Mouse (Mus musculus) c-Kit-positive CD71-negative TER-119-negative erythroid progenitor cells, embryonic 14.5 days (primary cell): ENCODE measurements at regions not wholly inside any gene's neighbourhood (a gene's known extent, or its start where the extent isn't known, plus 50 kb on each side); places are given as distances from the start of the nearest gene placed in this dataset.

Experiments
- DNase-seq: peaks from one replicate; pipeline ENCODE4 v3.0.0-alpha.2; 2013; ENCODE audit warnings: low read depth

- no peak for DNase-seq
Observed at GRCm38 (mm10) chr9:46457945-46458344, 138.2 kb upstream of the 4931429L15Rik start.

DNA sequence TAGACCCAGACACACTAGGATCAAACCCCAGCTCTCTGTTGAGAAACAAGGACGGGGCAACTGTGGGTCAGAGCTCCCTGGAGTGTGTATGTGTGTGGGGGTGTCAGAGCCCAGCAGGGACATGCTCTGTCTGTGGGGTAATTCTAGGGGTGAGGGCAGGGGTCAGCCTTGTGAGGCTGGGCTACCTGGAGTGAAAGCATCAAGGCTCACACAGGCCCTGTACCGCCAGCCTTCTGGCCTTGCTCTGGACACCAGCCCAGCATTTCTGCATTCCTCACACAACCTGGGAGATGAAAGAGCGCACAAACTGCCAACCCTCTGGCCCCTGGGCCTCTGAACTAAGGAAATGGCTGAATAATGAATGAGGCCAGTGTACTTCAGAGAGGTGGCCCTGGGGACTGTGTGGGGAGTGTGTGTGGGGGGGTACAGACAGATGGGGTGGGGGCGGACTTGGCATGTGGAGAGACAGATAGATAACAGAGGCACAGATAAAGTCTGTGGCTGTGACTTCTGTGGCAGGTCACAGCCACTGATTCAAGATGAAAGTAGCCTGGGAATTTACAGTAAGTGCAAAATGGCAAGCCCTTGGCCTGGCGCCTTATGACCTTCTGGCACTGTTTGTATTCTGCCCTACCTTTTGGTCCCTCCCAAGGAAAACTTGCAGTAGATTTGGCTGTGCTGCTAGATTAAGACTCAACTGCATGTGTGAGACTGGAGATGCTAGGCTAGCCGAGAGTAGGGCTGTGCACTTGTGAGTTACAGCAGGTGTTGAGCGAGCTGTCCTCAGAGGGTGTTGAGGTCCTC is 135.2 kb upstream of the 4931429L15Rik start:
- DNase-seq: no peak

DNA sequence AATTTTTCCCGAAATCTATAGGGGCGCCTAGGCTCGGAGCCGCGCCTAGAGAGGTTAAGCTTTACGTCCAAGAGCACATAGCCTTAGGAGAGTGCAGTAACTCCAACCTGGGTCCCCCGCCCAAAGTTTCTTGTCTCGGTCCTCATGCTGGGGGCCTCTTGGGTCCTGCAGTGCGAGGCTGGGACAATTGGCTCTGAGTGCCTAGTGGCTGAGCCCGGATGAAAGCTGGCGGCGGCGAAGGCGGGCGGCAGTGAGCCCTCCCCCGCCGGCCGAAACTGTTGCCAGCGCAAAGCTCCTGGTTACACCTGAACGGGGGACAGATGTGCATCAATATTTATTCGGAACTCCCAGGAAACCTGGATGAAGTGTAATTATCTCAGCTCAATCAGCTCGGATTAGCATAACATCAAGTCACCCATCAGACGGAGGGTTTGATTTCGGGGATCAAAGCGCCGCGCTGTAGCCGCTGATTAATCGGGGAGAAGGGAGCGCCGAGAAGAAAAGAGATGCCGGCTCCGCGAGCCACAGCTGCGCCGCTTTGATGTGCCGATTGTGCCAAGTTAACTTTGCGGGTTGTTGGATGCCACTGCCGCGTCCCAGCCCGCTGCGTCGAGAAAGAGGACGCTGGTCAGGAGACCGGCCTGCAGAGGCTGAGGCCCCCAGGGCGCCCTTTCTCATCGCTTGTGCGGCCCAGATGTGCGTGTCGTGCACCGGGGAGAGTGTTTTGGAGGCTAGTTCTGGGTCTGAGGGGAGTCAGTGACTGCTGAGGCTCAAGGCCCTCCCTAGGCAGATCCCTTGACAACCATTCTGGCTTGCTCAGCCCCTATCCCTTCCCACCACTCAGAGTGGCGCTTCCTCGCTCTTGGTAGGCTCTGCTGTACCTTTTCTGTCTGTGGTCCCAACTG is 123.7 kb upstream of the 4931429L15Rik start:
- no peak for DNase-seq

GRCm38 (mm10) chr9:46442739-46443181 is 123.0 kb upstream of the 4931429L15Rik start:
- DNase-seq: no peak

GRCm38 (mm10) chr9:46440226-46440625 is 120.4 kb upstream of the 4931429L15Rik start:
- DNase-seq: no peak

DNA sequence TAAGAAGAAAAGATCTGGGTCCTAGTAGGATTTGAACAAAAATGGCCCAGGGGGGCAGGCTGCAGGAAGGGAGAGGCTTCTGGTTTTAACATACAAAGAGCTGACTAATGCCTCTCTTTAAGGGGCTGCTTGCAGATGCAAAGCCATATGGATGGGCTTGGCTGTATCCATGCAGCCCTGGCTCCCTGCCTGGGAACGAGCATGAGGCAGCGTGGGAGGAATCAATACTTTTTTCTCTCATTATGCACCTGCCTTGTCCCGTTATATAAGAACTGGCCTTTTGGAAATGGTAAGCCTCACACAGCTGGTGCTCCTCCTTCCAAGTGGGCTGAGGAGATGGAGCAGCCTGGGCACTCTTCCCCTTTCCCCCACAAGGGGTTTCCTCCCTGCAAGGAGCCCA is 114.9 kb upstream of the 4931429L15Rik start:
- DNase-seq: no peak

DNA sequence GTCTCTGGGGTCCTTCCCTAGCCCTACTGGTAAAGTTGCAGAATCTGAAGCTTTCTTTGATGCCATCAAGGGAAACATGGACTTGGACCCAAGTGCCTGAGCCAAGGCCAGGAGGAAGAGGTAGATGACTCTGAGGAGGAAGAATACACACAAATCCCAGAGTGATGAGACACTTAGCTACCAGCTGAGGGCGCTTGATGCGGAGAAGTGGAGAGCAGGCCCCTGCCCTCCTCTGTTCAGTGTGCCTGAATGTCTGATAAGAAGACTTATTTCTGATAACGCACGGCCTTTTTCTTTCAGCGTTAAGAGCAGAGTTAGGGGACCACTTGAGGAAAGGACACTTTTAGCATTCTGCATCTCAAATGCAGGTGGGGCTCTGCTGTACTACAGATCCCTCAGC is 113.9 kb upstream of the 4931429L15Rik start:
- no peak for DNase-seq

GRCm38 (mm10) chr9:46431053-46431452 is 111.3 kb upstream of the 4931429L15Rik start:
- no peak for DNase-seq

DNA sequence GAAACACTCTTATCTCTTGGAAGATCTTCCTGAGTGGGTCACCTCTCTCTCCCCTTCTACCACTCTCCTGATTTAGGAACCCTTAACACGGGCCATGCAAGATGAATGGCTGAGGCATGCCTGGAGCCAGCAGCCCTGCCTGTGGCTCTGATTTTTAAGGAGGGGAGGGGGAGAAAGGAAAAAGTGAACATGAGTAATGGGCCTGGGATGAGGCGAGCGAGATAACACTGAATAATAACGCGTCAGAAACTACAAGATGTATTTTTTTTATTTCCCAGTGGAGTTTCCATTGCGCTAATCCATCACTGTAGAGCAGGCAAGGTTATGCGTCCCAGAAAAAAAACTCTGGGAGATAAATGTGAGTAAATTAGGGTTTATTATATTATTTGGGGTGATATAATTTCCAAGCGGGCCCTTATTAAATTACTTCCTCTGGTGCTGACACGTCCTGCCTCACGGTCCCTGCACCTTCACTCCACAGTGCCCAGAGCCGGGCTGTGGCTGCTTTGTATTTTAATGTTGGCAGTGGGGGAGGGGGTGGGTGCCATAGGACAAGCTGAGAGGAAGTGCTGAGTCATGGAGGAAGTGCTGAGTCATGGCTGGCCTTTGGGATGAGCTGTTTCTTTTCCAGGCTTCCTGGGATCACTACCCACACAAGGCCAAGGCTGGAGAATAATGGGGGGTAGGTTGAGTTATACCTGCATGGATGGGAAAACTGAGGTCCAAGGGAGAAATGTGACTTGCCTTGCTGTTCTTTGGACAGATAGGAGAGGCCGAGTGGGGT is 103.6 kb upstream of the 4931429L15Rik start:
- DNase-seq: no peak

DNA sequence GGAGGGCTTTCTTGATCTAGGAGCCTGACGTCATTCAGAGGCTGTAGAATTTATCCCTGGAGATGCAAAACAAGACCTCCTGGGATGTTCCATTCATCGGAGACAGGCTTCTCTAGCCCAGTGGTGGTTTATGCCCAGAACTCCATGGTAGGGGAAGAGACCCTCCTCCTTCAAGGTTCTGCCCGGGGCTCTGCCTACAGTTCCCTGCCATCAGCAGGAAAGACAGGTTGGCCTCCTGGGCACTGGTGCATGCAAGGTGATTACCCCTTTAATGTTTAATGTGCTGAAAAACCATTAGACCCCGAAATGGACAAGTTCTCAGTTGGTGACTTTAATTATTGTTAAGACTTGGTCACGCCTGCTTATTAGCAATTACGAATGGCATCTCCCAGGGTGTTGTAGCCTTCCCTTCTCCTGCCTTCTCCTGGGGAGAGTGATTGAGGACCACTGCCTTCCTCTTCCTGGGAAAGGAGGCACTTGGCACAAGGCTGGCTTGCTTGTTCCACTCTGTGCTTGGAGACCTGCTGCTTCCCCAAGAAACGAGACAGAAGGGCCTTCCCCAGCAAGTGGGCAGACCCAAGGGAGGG is 102.0 kb upstream of the 4931429L15Rik start:
- no peak for DNase-seq

DNA sequence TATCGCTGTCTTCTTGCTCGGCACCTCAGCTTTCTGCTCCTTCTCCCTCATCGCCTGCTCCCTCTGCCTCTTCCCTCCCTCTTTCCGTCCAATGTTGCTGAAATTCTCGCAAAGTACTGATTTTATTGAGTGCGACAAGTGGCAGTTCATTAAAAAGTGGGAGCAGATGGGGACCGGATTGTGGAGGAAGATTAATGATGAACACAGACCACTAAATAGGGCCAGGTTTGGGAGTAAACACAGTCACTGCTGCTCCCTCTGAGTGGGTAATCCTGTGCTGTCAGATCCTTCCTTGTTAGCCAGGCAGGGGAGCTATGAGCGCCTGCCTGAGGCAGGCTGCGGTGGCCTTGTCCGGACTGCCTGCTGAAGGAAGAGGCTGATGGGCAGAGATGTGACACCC is 91.9 kb upstream of the 4931429L15Rik start:
- DNase-seq: no peak

GRCm38 (mm10) chr9:46408776-46409175 is 89.0 kb upstream of the 4931429L15Rik start:
- no peak for DNase-seq

DNA sequence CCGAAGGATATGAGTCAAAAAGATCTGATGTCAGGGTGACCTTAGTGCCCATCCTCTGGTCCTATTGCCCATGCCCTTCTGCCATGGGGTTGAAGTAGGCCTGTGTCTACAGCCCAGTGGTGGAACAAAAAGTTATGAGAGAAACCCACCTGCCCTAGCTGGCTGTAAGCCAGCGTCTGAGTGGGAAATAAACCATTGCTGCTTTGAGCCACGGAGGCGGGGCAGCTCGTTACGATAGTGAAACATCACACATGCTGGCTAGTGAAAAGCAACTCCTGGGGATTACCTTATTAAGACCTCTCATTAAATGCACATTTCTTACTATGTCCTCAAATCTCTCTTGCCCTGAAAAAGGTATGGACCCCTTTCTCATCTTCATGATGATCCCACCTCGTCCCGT is 86.8 kb upstream of the 4931429L15Rik start:
- no peak for DNase-seq

GRCm38 (mm10) chr9:46396591-46396990 is 76.8 kb upstream of the 4931429L15Rik start:
- DNase-seq: no peak

- DNase-seq: no peak
Observed at GRCm38 (mm10) chr9:46395156-46395765, 75.5 kb upstream of the 4931429L15Rik start.

GRCm38 (mm10) chr9:46394239-46394638 is 74.5 kb upstream of the 4931429L15Rik start:
- no peak for DNase-seq

GRCm38 (mm10) chr9:46392641-46393321 is 73.0 kb upstream of the 4931429L15Rik start:
- no peak for DNase-seq

DNA sequence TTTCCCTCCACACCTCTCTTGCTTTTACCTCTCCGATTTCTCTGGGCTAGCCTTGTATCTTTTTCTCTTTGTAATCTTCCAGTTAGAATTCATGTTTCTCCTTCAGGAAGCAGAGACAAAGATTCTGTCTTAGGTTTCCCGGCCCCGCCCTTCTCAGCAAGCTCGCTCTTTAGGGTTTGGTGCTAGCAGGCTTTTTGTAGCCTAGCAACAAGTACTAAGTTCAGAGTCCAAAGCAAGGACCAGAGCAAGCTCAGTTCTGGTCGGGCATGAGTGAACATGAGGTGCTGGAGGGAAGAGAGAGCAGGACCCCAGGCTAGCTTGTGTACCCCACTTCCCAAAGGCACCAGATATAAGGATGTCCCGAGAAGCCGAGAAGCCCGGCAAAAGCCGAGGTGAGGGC is 70.0 kb upstream of the 4931429L15Rik start:
- DNase-seq: no peak

DNA sequence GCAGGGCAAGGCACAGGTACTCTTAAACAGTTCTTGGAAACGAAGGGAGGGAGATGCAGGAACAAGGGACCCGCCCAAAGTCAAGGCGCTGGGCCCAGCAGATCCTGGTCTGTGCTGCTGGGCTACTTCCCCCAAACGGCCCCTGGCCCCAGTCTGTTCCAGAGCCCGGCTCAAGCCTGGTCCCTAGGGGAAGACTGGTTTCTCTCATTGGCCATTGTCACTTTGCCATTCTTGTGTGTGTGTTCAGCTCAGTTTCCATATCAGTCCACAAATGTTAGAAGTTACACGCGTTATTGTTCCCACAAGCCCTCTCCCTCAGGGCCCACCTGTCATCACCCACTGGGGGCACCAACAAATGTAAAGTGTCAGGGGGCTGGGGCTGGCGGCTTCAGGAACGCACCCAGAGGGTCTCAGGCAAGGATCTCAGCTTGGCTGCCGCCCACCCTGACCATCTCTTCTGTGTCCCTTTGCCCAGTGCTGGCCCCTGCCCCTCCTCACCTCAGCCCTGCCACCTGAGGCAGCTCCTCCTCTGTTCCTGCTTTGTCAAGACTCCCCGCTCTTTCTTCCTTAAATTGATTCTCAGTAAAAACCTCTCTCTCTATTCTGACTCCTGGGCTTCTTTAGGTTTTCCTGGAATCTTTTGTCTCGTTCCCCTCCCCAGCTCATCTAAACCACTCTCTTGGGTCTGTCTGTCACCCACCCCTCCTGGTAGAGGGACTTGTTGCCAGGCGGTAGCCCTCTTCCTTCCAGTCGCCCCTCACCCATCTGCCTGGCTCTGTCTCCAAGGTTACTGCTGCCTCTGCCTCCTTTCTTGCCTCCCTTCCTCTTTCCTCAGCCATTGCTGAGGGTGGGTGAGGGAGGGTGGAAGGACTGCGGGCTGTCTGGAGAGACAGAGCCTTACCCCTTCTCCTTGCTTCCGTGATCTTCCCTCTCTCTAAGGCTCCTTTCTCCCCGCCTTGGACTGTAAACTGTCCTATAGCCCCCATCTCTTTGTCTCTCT is 69.2 kb upstream of the 4931429L15Rik start:
- peak; percentile 5 for DNase-seq

- DNase-seq: no peak
Observed at GRCm38 (mm10) chr9:46386333-46386732, 66.5 kb upstream of the 4931429L15Rik start.
